Mouse (Mus musculus) stomach, postnatal 0 days (tissue): ENCODE results near the gene Chchd2. TPM values are rescaled to one million over a fixed set of nuclear protein-coding genes. Genes with fewer than 3 reads are reported as not detected.
A peak's percentile ranks its signal among the peaks of the same experiment; 100 is the strongest.

Experiments used
- ATAC-seq: fragments of 200-750 bp; cut with Nextera tagmentation; 2 replicates; pipeline ENCODE4 v1.8.0; 2017; ENCODE audit not compliant: low FRiP score, low TSS enrichment
- DNase-seq: peaks from one replicate; pipeline ENCODE4 v3.0.0-alpha.2; 2016; ENCODE audit warnings: low spot score
- H3K27ac ChIP-seq: fragments of 300-500 bp; sonication (generic); replicated peaks from 2 replicates; pipeline ENCODE4 v1.5.1; 2014; ENCODE audit warnings: mild to moderate bottlenecking, control low read depth
- H3K27me3 ChIP-seq: fragments of 300-500 bp; sonication (generic); 2 replicates; pipeline ENCODE4 v1.6.1; 2014; ENCODE audit warnings: low read length; ENCODE audit not compliant: control insufficient read depth, insufficient read depth
- H3K36me3 ChIP-seq: fragments of 300-500 bp; sonication (generic); 2 replicates; pipeline ENCODE4 v1.6.1; 2014; ENCODE audit warnings: low read length, mixed read lengths; ENCODE audit not compliant: control insufficient read depth, insufficient read depth
- H3K4me1 ChIP-seq: fragments of 300-500 bp; sonication (generic); replicated peaks from 2 replicates; pipeline ENCODE4 v1.6.1; 2014; ENCODE audit warnings: antibody characterized with exemption; ENCODE audit not compliant: control insufficient read depth, insufficient read depth
- H3K4me2 ChIP-seq: fragments of 300-500 bp; sonication (generic); replicated peaks from 2 replicates; pipeline ENCODE4 v1.6.1; 2014; ENCODE audit warnings: low read depth, mild to moderate bottlenecking, control low read depth, moderate library complexity
- H3K4me3 ChIP-seq: fragments of 300-500 bp; sonication (generic); 2 replicates; pipeline ENCODE4 v1.5.1; 2014; ENCODE audit warnings: low read depth, low read length, control low read depth
- H3K9ac ChIP-seq: fragments of 300-500 bp; sonication (generic); 2 replicates; pipeline ENCODE4 v1.6.1; 2014; ENCODE audit warnings: mild to moderate bottlenecking, low read length, control low read depth, mixed read lengths
- H3K9me3 ChIP-seq: fragments of 300-500 bp; sonication (generic); 2 replicates; pipeline ENCODE4 v1.6.1; 2016; ENCODE audit warnings: low read length; ENCODE audit not compliant: control insufficient read depth
- CTCF ChIP-seq: IDR thresholded peaks from 2 replicates; pipeline ENCODE4 v1.5.1; 2016; ENCODE audit warnings: antibody characterized with exemption, low read depth, mild to moderate bottlenecking, moderate library complexity
- EP300 ChIP-seq: optimal IDR thresholded peaks from 2 replicates; pipeline ENCODE3; 2016; ENCODE audit warnings: antibody characterized with exemption
- WGBS: fragments of 180-500 bp; shearing (Covaris S2); extraction: QIAGEN DNeasy Blood & Tissue Kit; methylation state at CpG from one replicate; pipeline ENCODE4 v1.1.7; 2014; 5-methylcytosine and 5-hydroxymethylcytosine counted together
- polyA plus RNA-seq: library from polyadenylated mRNA; unstranded; fragments of >200 nt; fragmentation: Nextera tagmentation; extraction: Ambion mirVana; gene quantifications from 2 replicates; pipeline ENCODE4 v1.2.1, GENCODE M21; 2015

Gene Chchd2
- polyA plus RNA-seq, 1 experiment from 2014 or later = 964 TPM

DNA sequence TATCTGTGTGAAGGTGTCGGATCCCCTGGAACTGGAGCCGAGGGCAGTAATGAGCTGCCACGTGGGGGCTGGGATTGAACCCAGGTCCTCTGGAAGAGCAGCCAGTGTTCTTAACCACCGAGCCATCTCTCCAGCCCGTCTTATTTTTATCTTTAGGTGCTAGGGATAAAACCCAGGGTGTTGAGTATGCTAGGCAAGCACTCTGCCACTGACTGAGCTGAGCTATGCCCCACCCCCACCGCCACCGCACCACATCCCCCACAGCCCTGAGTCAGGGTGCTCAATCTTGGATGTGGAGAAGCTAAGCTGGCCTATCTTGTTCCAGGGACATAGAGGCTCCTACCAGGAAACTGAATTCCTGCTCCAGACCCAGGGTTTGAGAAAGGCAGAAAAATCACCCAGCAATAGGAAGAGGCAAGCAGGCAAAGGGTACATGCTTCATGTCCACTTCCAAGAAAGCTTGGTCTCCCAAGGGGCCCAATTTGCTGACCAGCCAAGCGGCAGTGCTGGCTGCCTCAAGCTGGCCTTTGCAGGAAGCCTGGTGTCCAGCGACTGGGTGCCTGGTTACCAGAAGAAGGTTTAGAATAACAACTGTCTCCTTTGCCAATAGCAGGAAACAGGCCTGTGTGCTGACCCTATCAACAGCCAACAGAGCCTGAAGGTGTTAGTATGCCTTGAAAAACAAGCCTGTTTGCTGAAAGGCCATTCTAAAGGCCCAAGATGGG is 9.4 kb downstream of the Chchd2 start:
- Histone ChIP-seq H3K27ac (no peak overlapping the region), H3K36me3 (peaks cover 8% of the 10 kb centered on the region; the same call in 1 of the 2 replicates), H3K9me3 (no peaks in the 10 kb centered on the region), H3K27me3 (no peaks in the 10 kb centered on the region), H3K9ac (no peak overlapping the region), H3K4me2 (no peak overlapping the region), H3K4me3 (no peak overlapping the region), H3K4me1 (no peaks in the 10 kb centered on the region)
- 65% methylated on average over 9 of the region's 9 CpGs for WGBS
- TF ChIP-seq CTCF = no peak
- TF ChIP-seq EP300 = no peak
- DNase-seq (no peak), ATAC-seq (no peak)

DNA sequence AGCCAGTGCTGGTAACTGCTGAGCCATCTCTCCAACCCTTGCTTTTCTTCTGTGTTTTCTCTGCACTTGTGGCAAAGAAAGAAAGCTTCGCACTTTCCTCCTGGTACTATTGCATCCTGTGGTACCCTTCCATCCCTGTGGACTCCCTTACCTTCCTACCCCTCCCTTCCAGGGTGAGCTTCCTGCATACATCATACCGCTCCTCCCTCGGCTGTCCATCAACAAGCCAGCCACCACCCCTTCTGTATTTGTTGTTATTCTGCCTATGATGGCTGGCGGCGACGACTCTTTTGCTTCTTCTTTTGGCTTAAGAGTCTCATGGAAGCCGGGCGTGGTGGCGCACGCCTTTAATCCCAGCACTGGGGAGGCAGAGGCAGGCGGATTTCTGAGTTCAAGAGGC is 12.2 kb downstream of the Chchd2 start:
- TF ChIP-seq CTCF (no peak), EP300 (no peak)
- no peak overlapping the region for H3K9ac ChIP-seq
- H3K27me3 ChIP-seq = no peaks in the 10 kb centered on the region
- no peak overlapping the region for H3K27ac ChIP-seq
- WGBS = 69% methylated on average over 11 of the region's 11 CpGs
- no peak overlapping the region for H3K4me2 ChIP-seq
- no peaks in the 10 kb centered on the region for H3K36me3 ChIP-seq
- ATAC-seq (no peak), DNase-seq (no peak)
- no peaks in the 10 kb centered on the region for H3K9me3 ChIP-seq
- H3K4me1 ChIP-seq = no peaks in the 10 kb centered on the region
- no peak overlapping the region for H3K4me3 ChIP-seq

DNA sequence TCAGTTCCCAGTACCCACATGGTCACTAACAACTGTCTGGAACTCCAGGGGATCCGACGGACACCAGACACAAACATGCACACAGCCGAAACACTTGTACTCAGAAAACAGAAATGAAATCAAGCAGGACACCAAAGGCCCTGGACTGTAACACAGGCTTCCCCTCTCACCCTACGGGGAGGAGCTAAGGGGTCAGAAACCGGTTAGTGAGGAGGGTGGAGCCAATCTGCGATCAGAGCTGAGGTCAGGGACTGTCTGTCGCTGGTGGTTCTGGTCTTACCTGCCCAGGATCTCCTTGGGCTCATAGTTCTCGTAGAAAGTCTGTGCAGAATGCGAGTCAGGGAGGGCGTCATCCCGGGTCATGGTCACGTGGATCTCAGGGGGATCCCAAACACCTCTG is 13.3 kb downstream of the Chchd2 start:
- Histone ChIP-seq H3K27ac (no peak overlapping the region), H3K9me3 (no peaks in the 10 kb centered on the region), H3K27me3 (no peaks in the 10 kb centered on the region), H3K36me3 (no peaks in the 10 kb centered on the region), H3K9ac (no peak overlapping the region), H3K4me2 (no peak overlapping the region), H3K4me1 (no peaks in the 10 kb centered on the region), H3K4me3 (no peak overlapping the region)
- no peak for ATAC-seq
- 84% methylated on average over 12 of the region's 12 CpGs for WGBS
- TF ChIP-seq EP300 (no peak), CTCF (no peak)
- DNase-seq = no peak

DNA sequence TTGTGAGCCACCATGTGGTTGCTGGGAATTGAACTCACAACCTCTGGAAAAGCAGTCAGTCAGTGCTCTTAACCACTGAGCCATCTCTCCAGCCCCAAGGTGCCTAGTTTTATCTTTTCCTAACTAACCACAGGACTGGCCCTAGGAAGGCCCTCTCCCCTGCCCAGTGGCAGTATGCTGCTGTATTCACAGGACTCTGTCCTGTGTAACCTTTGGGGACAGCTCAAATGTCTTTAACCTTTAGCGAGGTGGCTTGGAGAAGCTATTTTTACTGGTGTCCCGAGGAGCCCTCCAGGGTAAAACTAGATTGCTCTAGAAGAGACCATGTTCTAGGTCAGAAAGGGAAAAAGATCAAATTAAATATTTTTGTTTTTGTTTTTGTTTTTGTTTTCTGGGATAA is 16.0 kb downstream of the Chchd2 start:
- Histone ChIP-seq H3K4me1 (no peaks in the 10 kb centered on the region), H3K4me3 (no peak overlapping the region), H3K27ac (no peak overlapping the region), H3K36me3 (no peaks in the 10 kb centered on the region), H3K27me3 (no peaks in the 10 kb centered on the region), H3K9me3 (no peaks in the 10 kb centered on the region), H3K9ac (no peak overlapping the region), H3K4me2 (no peak overlapping the region)
- TF ChIP-seq EP300 = no peak
- no peak for TF ChIP-seq CTCF
- 73% methylated on average over 2 of the region's 2 CpGs for WGBS
- no peak for ATAC-seq
- no peak for DNase-seq

DNA sequence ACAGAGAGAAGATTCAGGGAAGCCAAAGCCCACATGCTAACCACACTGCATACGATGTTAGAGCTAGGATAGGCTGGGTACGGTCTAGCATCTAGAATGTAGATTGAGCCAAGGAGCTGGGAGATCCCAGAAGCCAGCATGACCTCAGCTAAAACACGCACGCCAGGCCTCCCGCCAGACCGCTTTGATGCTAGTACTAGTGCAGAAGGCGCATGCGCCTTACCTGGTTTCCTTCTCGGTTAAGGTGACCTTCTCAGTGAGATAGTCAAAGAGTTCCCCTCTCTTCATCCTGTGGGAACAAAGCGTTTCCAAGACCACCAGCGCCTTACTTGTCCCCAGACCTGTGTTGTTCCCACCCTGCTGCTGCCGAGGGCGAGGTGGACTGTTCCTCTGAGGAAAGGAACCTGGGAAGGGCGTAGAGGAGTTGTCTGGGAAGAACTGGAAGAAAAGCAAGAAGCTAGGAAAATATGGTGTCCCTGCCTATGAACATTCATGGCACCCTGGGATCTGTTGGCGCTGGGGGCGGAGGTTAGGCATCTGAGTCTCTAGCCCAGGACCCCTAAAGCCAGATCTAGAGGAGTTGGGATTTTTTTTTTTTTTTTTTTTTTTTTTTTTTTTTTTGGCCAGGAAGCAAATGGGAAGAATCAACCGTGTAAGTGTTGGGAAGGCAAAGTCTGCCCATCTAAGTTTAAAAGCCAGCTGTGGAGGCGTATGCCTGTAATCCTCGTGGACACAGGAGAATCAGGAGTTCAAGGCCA is 17.9 kb downstream of the Chchd2 start:
- H3K9me3 ChIP-seq = no peaks in the 10 kb centered on the region
- 83% methylated on average over 19 of the region's 19 CpGs for WGBS
- H3K27ac ChIP-seq = no peak overlapping the region
- no peaks in the 10 kb centered on the region for H3K4me1 ChIP-seq
- H3K4me2 ChIP-seq = no peak overlapping the region
- DNase-seq = no peak
- ATAC-seq = no peak
- no peaks in the 10 kb centered on the region for H3K27me3 ChIP-seq
- no peak overlapping the region for H3K4me3 ChIP-seq
- no peaks in the 10 kb centered on the region for H3K36me3 ChIP-seq
- TF ChIP-seq EP300 (no peak), CTCF (no peak)
- no peak overlapping the region for H3K9ac ChIP-seq

DNA sequence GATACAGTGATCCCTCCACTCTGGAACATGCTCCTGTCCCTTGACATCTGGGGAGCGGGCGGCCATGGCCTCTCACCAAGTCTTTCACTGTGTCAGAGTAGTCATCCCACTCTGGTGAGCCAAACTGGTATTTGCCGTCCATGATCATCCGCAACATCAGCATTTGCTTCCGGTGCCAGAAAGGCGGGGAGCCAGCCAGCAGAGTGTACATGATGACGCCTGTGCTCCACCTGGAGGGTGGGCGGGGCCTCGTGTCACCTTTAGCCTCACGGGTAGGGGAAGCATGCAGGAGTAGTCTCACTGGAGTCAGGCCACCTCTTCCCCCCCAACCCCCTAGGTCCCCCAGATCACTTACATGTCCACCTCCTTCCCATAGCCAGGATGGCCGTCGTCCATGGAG is 21.4 kb downstream of the Chchd2 start:
- no peak for TF ChIP-seq EP300
- TF ChIP-seq CTCF = no peak
- no peak overlapping the region for H3K4me2 ChIP-seq
- H3K4me1 ChIP-seq = no peaks in the 10 kb centered on the region
- no peaks in the 10 kb centered on the region for H3K9me3 ChIP-seq
- no peaks in the 10 kb centered on the region for H3K27me3 ChIP-seq
- 78% methylated on average over 12 of the region's 12 CpGs for WGBS
- no peak overlapping the region for H3K27ac ChIP-seq
- DNase-seq (peak; percentile 25), ATAC-seq (peak; percentile 47; the same call in 1 of the 2 replicates)
- no peak overlapping the region for H3K4me3 ChIP-seq
- 0 out of 2 replicates have a peak, but pooled peaks cover 2% of the 10 kb centered on the region for H3K36me3 ChIP-seq
- H3K9ac ChIP-seq = no peak overlapping the region
